Mouse (Mus musculus) brain, adult 2 months (tissue): Measurements from ENCODE around the gene 1700123K08Rik.
"Not testable (repeated sequence)": the region's sequence is repeated elsewhere in the genome, so short reads cannot be mapped to it uniquely, and the experiment has no call there.

ENCODE experiments used
- DNase-seq: peaks from one replicate; pipeline ENCODE4 v3.0.0; 2011; ENCODE audit warnings: low read depth, low spot score

Gene 1700123K08Rik

DNA sequence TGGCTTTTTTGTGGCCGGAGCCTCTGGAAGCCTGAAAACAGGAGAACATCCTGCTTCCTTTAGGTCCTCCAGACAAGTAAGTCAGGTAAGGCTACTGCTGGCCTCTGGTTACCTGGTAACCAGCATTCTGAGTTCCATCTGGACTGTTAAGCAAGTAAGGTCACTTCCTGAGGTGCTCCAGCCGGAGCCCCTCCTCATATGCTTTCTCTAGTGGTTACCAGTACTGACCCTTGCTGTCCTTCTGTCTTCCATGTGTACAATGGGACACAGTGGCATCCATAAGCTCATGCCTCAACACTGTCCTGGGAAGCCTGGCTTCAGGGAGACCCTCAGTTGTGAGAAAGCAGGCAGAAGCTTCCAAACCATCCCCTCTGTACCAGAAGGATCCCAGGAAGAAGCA lies at the start of gene 1700123K08Rik:
1700123K08Rik (minus strand) TSS at position 101 of the 400 bp plus-strand sequence.
- not testable (repeated sequence) for DNase-seq

DNA sequence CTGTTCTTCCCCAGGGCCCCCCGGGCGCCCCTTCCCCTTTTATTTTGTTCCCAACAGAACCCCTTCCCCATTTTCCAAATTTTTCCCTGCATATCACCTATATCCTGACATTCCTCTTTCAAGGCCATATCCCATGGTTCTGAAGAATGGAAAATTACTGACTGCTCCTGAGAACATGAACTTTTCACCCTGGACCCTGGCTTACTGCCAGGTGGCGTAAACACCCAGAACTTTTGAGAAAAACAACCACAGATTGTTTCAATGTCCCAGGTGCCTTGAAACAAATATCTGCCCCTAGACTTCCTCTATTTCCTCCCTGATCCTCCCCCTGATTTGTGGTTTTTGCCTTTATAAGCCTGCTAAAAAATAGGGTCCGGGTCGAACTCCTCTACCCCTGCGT lies 22.9 kb upstream of the 1700123K08Rik start:
- no peak for DNase-seq

DNA sequence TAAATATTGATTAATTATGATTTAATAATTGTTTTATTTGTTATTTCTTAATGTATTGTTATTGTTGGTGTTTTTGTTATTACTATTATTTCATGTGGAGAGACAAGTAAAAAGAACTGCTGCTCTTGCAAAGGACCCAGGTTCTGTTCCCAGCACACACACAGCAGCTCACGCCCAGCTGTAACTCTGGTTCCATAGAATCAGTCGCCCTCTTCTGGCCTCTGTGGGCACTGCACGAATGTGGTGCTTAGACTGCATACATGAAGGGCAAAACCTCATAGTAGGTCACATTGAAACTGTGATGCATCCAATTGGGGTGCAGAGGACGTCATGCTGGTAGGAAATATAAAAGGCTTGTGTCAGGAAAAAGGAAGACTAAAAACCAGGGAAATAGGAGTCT lies 7.1 kb upstream of the 1700123K08Rik start:
- no peak for DNase-seq

DNA sequence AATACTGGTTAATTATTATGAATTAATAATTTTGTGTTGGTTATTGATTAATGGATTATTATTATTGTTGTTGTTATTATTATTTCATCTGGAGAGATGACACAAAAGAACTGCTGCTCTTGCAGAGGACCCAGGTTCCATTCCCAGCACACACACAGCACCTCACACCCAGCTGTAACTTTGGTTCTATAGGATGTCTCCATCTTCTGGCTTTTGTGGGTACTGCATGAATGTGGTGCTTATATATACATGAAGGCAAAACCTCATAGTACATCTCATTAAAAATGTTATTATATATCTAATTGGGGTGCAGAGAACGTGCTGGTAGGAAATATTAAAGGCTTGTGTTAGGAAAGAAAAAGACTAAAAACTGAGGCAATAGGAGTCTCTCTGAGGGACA lies 11.8 kb downstream of the 1700123K08Rik start:
- no peak for DNase-seq

DNA sequence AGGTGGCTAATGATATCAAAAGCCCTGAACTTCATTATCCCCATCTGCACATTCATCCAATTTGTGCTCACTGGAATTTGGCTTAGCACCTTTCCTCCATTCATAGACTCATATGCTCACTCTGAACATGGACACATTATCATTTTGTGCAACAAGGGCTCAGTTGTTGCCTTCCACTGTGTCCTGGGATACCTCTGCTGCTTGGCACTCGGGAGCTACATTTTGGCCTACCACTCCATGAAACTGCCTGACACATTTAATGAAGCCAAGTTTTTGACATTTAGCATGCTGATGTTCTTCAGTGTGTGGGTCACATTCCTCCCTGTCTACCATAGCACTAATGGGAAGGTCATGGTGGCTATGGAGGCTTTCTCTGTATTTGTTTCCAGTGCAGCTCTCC lies 32.0 kb downstream of the 1700123K08Rik start:
- no peak for DNase-seq
